In the genomic region with DNA sequence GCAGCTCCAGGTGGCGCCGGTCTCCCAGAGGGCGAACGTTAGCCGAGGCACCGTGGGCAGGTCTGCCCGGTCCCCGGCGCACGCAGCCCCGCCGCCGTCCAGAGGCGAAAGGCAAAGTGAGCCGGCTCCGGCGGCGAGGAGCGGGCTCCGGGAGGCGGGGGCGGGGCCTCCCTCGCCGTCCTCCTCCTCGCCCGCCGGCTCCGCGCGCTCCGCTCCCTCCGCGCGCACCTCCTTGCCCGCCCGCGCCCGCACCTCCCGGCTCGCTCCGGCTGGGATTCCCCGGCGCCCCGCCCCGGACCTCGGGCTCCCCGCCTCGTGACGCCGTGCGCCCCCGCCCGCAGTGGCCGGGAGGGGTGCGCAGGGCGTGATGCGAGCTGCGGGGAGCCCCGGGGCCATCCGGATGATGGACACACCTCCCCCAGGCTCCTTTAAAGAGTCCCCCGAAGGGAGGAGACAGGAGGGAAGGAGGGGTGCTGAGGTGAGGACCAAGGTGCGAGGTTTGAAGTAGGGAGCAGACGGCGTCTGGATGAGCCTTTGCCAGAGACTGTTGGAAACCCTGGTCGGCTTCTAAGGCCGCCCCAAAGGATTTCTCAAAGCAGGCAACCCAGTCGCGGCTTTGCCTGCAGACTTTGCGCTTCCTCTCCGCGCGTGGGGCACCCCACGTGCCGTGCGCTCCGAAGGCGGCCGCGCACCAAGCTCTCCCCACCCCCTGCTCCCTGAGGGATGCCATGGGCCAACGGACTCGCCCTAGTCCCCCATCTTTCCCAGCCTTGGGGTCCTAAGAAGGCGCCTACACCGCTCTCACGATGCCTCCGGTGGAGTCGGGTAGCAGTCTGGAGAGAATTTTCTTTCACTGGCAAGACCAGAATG, we compare ENCODE assay signal across 8 mouse cellular contexts. TPM values are rescaled to one million over a fixed set of nuclear protein-coding genes. Genes with fewer than 3 reads are reported as not detected.
A peak's percentile ranks its signal among the peaks of the same experiment; 100 is the strongest.
DNase-seq lines count a peak whose midpoint lies in the region; ATAC-seq and TF ChIP-seq lines count a peak whose summit lies in the region.

A gene (minus strand): TSS at position 113 of the 870 bp plus-strand sequence.

- peak; percentile 55 for ATAC-seq in kidney, postnatal 0 days (replicated peaks; ENCODE audit: low FRiP score, low read depth)
- ATAC-seq in liver, postnatal 0 days = peak; percentile 59

- no peaks in the 10 kb centered on the region; the same call in 1 of the 2 replicates for H3K4me1 ChIP-seq in brown adipose tissue, adult 24 weeks (ENCODE audit: control insufficient read depth, insufficient read depth, insufficient read length, low read length)
- peaks cover 18% of the 10 kb centered on the region for H3K4me1 ChIP-seq in kidney, postnatal 0 days (replicated peaks; ENCODE audit: insufficient read depth, low read length)
- peaks cover 22% of the 10 kb centered on the region for H3K4me1 ChIP-seq in liver, postnatal 0 days (ENCODE audit: insufficient read depth)
- peaks cover 17% of the 10 kb centered on the region for H3K4me1 ChIP-seq in olfactory bulb, adult 2 months (ENCODE audit: control insufficient read depth, insufficient read depth, low read length)

- no peaks in the 10 kb centered on the region for H3K36me3 ChIP-seq in kidney, postnatal 0 days (ENCODE audit: insufficient read depth, low read length)
- H3K36me3 ChIP-seq in liver, postnatal 0 days (replicated peaks; ENCODE audit: insufficient read depth, low read length) = no peaks in the 10 kb centered on the region

- under 1% methylated on average over 72 of the region's 86 CpGs for WGBS in kidney, postnatal 0 days
- under 1% methylated on average over 52 of the region's 86 CpGs for WGBS in liver, postnatal 0 days (ENCODE audit: insufficient replicate concordance)
- under 1% methylated on average over 71 of the region's 86 CpGs for WGBS in olfactory bulb, adult 2 months

- TF ChIP-seq CTCF in kidney, postnatal 0 days (IDR thresholded peaks at IDR 0.05; ENCODE audit: low read depth) = no peak
- no peak for TF ChIP-seq CTCF in liver, postnatal 0 days (IDR thresholded peaks at IDR 0.05; ENCODE audit: low read depth)
- no peak; the same call in 1 of the 2 replicates for TF ChIP-seq CTCF in olfactory bulb, adult 2 months (IDR thresholded peaks at IDR 0.05; ENCODE audit: insufficient read depth, low read depth, low read length)

- H3K27ac ChIP-seq in brown adipose tissue, adult 24 weeks (replicated peaks; ENCODE audit: low read depth, low read length) = no peak within 1 kb of the TSS
- no peak within 1 kb of the TSS for H3K27ac ChIP-seq in kidney, postnatal 0 days
- no peak within 1 kb of the TSS for H3K27ac ChIP-seq in liver, postnatal 0 days (ENCODE audit: low read depth)
- no peak within 1 kb of the TSS for H3K27ac ChIP-seq in olfactory bulb, adult 2 months (ENCODE audit: insufficient read depth, low read depth, low read length)

- peaks cover 40% of the 10 kb centered on the region for H3K27me3 ChIP-seq in kidney, postnatal 0 days (ENCODE audit: insufficient read depth, low read length)
- peaks cover 56% of the 10 kb centered on the region for H3K27me3 ChIP-seq in liver, postnatal 0 days (ENCODE audit: insufficient read depth, low read length)

- no peaks in the 10 kb centered on the region for H3K9me3 ChIP-seq in kidney, postnatal 0 days (replicated peaks; ENCODE audit: low read length)
- no peaks in the 10 kb centered on the region for H3K9me3 ChIP-seq in liver, postnatal 0 days (ENCODE audit: low read length)

- H3K4me3 ChIP-seq in brown adipose tissue, adult 24 weeks (ENCODE audit: insufficient read depth, low read depth, low read length) = peak within 1 kb of the TSS; percentile 54
- H3K4me3 ChIP-seq in kidney, postnatal 0 days (replicated peaks; ENCODE audit: low read depth, low read length) = peak within 1 kb of the TSS; percentile 58
- peak within 1 kb of the TSS; percentile 59 for H3K4me3 ChIP-seq in liver, postnatal 0 days (ENCODE audit: low read depth, low read length)
- H3K4me3 ChIP-seq in olfactory bulb, adult 2 months (ENCODE audit: insufficient read depth, low read depth, low read length) = peak within 1 kb of the TSS; percentile 49

- TF ChIP-seq EP300 in liver, postnatal 0 days (IDR thresholded peaks at IDR 0.05; ENCODE audit: low read depth) = no peak

- DNase-seq in left cerebral cortex, adult 18-20 months (ENCODE audit: low spot score in 2 of 2) = peak; percentile 24 to 59
- no peak for DNase-seq in left cerebral cortex, adult 11 months (ENCODE audit: low spot score)
- DNase-seq in gastrocnemius, postnatal 4 days (ENCODE audit: low spot score in 2 of 2) = peak; percentile 20 to 28
- peak; percentile 45 for DNase-seq in kidney, postnatal 0 days (ENCODE audit: low spot score)
- DNase-seq in liver, postnatal 0 days = peak; percentile 45
- peak; percentile 43 for DNase-seq in urinary bladder, adult 2 months (ENCODE audit: low spot score)

- peak within 1 kb of the TSS; percentile 93 for H3K4me2 ChIP-seq in kidney, postnatal 0 days (ENCODE audit: low read length)
- H3K4me2 ChIP-seq in liver, postnatal 0 days (ENCODE audit: low read depth, low read length) = peak within 1 kb of the TSS; percentile 94

- TF ChIP-seq POLR2A in olfactory bulb, adult 2 months (IDR thresholded peaks at IDR 0.05; ENCODE audit: insufficient read depth, low read depth, low read length) = no peak

- peak within 1 kb of the TSS; percentile 44; the same call in 1 of the 2 replicates for H3K9ac ChIP-seq in kidney, postnatal 0 days (ENCODE audit: low read depth, low read length)
- 0 out of 2 replicates have a peak within 1 kb of the TSS, but pooled peaks have one; percentile 4 for H3K9ac ChIP-seq in liver, postnatal 0 days (replicated peaks)

RNA-seq across cellular contexts. Expression of the gene that starts here (rescaled TPM):
- 10 to 100 TPM; 10.6 to 11.7 TPM for total RNA-seq in left cerebral cortex, adult 18-20 months (2021)
- not detected in 2 replicates for polyA plus RNA-seq in brown adipose tissue, adult 24 weeks (2012; ENCODE audit: insufficient read depth, insufficient read length, missing spikeins)
- under 1 TPM in 1 of 2 experiments, not detected in 1; 0.08 TPM for total RNA-seq in gastrocnemius, postnatal 4 days (2021)
- 0.08 TPM in 1 of 2 replicates, not detected in the other for polyA plus RNA-seq in kidney, postnatal 0 days (2015; fragmentation: Nextera tagmentation; extraction: Ambion mirVana)
- polyA plus RNA-seq in liver, postnatal 0 days (2015; fragmentation: Nextera tagmentation; extraction: Ambion mirVana) = not detected in 2 replicates
- not detected in 2 replicates for polyA plus RNA-seq in olfactory bulb, adult 2 months (2012; ENCODE audit: insufficient read depth, insufficient read length, low replicate concordance, missing spikeins)
- polyA plus RNA-seq in urinary bladder, adult 2 months (2012; rRNA removed) = 2.0 and 2.6 TPM in 2 replicates

Comparison
In these comparisons a context has a peak if more than half of its experiments do, and no peak if none do; other contexts are left out.
1. RNA of the gene that starts here (total RNA-seq): 10.6 to 11.7 TPM in left cerebral cortex, adult 18-20 months; 0.08 TPM in gastrocnemius, postnatal 4 days; every median in the first group is over 10 times any median in the second.
2. Peak in DNase-seq in gastrocnemius, postnatal 4 days; RNA of the gene not detected or under 1 TPM.
3. Peak in DNase-seq, ATAC-seq, H3K4me3 ChIP-seq, H3K9ac ChIP-seq and H3K4me2 ChIP-seq in kidney, postnatal 0 days; RNA of the gene not detected or under 1 TPM.
4. Peak in DNase-seq, ATAC-seq, H3K4me3 ChIP-seq, H3K9ac ChIP-seq and H3K4me2 ChIP-seq in liver, postnatal 0 days; RNA of the gene not detected or under 1 TPM.
5. Peak in every context shown above with its lines, with median percentiles within 50 percentile points of each other: H3K4me3 ChIP-seq.